Mouse (Mus musculus) intestine, postnatal 0 days (tissue): ENCODE data around the gene Bst1. TPM values are rescaled to one million over a fixed set of nuclear protein-coding genes. Genes with fewer than 3 reads are reported as not detected.

Source experiments
- ATAC-seq: fragments of 200-750 bp; cut with Nextera tagmentation; 2 replicates; pipeline ENCODE4 v1.8.0; 2017; ENCODE audit warnings: mild to moderate bottlenecking, moderate TSS enrichment, moderate library complexity
- H3K27ac ChIP-seq: fragments of 300-500 bp; sonication (generic); 2 replicates; pipeline ENCODE4 v1.5.1; 2014; ENCODE audit warnings: mild to moderate bottlenecking, low read depth, low read length, moderate library complexity
- H3K27me3 ChIP-seq: fragments of 300-500 bp; sonication (generic); replicated peaks from 2 replicates; pipeline ENCODE4 v1.6.1; 2014; ENCODE audit warnings: low read length, mixed read lengths; ENCODE audit not compliant: control insufficient read depth, insufficient read depth
- H3K36me3 ChIP-seq: fragments of 300-500 bp; sonication (generic); 2 replicates; pipeline ENCODE4 v1.6.1; 2014; ENCODE audit warnings: mild to moderate bottlenecking, moderate library complexity; ENCODE audit not compliant: control insufficient read depth, insufficient read depth
- H3K4me1 ChIP-seq: fragments of 300-500 bp; sonication (generic); replicated peaks from 2 replicates; pipeline ENCODE4 v1.6.1; 2014; ENCODE audit warnings: antibody characterized with exemption, low read length, mixed read lengths; ENCODE audit not compliant: control insufficient read depth, insufficient read depth
- H3K4me2 ChIP-seq: fragments of 300-500 bp; sonication (generic); replicated peaks from 2 replicates; pipeline ENCODE4 v1.6.1; 2014; ENCODE audit warnings: low read depth, mild to moderate bottlenecking, moderate library complexity
- H3K4me3 ChIP-seq: fragments of 300-500 bp; sonication (generic); 2 replicates; pipeline ENCODE4 v1.5.1; 2014; ENCODE audit warnings: low read depth, low read length
- H3K9ac ChIP-seq: fragments of 300-500 bp; sonication (generic); 2 replicates; pipeline ENCODE4 v1.6.1; 2014; ENCODE audit warnings: mild to moderate bottlenecking, low read depth, low read length
- H3K9me3 ChIP-seq: fragments of 300-500 bp; sonication (generic); 2 replicates; pipeline ENCODE4 v1.6.1; 2016; ENCODE audit warnings: mixed run types; ENCODE audit not compliant: control insufficient read depth
- CTCF ChIP-seq: sonication (generic); IDR thresholded peaks from 2 replicates; pipeline ENCODE4 v1.5.1; 2016; ENCODE audit warnings: low read depth, mild to moderate bottlenecking, control low read depth, antibody characterized with exemption, moderate library complexity
- WGBS: fragments of 180-500 bp; shearing (Covaris S2); extraction: QIAGEN DNeasy Blood & Tissue Kit; methylation state at CpG from one replicate; pipeline ENCODE4 v1.1.7; 2014; 5-methylcytosine and 5-hydroxymethylcytosine counted together
- polyA plus RNA-seq: library from polyadenylated mRNA; unstranded; fragments of >200 nt; fragmentation: Nextera tagmentation; extraction: Ambion mirVana; gene quantifications from 2 replicates; pipeline ENCODE4 v1.2.1, GENCODE M21; 2015

The Bst1 gene
- polyA plus RNA-seq, 1 experiment from 2014 or later = 142 TPM

GRCm38 (mm10) chr5:43781423-43781976 is 37.2 kb upstream of the Bst1 start:
- no peaks in the 10 kb centered on the region for H3K9me3 ChIP-seq
- peak overlapping the region; percentile 94 for H3K4me2 ChIP-seq
- H3K27me3 ChIP-seq = no peaks in the 10 kb centered on the region
- no peaks in the 10 kb centered on the region for H3K36me3 ChIP-seq
- no peak for TF ChIP-seq CTCF
- peak overlapping the region; percentile 100 for H3K27ac ChIP-seq
- ATAC-seq = peak; percentile 44
- peak overlapping the region; percentile 93 for H3K4me3 ChIP-seq
- H3K4me1 ChIP-seq = no peaks in the 10 kb centered on the region; the same call in 1 of the 2 replicates
- 0% methylated on average over 43 of the region's 61 CpGs for WGBS
- peak overlapping the region; percentile 99 for H3K9ac ChIP-seq

DNA sequence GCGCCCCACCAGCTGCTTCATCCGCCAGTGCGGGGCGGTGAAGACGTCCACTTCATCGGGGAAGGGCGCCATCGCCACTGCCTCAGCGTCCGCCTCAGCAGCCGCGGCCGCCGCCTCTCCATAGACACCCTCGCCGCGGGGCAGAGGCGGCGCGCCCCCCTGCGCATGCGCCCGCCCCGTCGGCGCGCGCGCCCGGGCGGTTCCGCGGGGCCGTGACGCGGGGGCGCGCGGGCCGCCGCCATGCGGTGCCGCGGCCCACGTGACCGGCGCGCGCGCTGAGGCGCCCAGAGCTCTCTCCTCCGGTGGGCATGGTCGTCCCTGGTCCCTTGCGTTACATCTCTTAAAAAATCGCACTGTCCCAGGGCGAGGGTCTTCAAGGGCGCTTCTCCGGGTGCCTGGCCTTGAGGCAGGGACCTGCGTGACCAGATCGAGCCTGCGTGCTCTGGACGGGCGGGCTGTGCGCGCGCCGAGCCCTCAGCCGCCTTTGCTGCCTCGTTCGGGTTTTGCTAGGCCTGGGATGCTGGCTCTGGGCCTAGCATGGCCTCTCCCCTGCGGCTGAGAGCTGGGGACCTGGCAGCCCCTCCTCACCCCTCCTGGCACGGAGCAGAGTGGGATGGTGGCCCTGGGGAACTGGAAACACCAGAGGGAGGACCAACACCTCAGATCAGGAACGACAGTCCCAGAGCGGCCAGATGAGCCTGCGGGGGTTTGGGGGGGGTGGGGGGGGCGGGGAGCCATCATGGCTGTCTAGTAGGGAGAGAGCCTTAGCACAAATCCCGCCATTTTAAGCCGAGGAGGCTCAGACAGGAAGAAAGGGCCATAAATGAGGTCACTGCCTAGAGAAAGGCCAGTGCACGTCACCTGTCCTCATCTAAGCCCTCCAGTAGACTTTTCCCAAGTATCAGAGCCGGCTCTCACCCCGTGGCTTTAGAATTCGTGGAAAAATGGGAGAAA is 36.4 kb upstream of the Bst1 start:
- H3K9ac ChIP-seq = peak overlapping the region; percentile 99
- peak overlapping the region; percentile 93 for H3K4me3 ChIP-seq
- no peaks in the 10 kb centered on the region for H3K4me1 ChIP-seq
- H3K27ac ChIP-seq = peak overlapping the region; percentile 100
- 2% methylated on average over 67 of the region's 82 CpGs for WGBS
- no peaks in the 10 kb centered on the region for H3K27me3 ChIP-seq
- peak; percentile 86 for ATAC-seq
- peak overlapping the region; percentile 94 for H3K4me2 ChIP-seq
- no peaks in the 10 kb centered on the region for H3K9me3 ChIP-seq
- TF ChIP-seq CTCF = no peak
- H3K36me3 ChIP-seq = no peaks in the 10 kb centered on the region

- Histone ChIP-seq H3K27me3 (no peaks in the 10 kb centered on the region), H3K36me3 (no peaks in the 10 kb centered on the region), H3K4me3 (no peak overlapping the region), H3K9ac (no peak overlapping the region), H3K9me3 (no peaks in the 10 kb centered on the region), H3K27ac (peak overlapping the region; percentile 65), H3K4me2 (no peak overlapping the region), H3K4me1 (peaks cover 7% of the 10 kb centered on the region)
- no peak for TF ChIP-seq CTCF
- peak; percentile 42 for ATAC-seq
- WGBS = 38% methylated on average over 2 of the region's 2 CpGs
Observed at GRCm38 (mm10) chr5:43783996-43784395, 34.7 kb upstream of the Bst1 start.

DNA sequence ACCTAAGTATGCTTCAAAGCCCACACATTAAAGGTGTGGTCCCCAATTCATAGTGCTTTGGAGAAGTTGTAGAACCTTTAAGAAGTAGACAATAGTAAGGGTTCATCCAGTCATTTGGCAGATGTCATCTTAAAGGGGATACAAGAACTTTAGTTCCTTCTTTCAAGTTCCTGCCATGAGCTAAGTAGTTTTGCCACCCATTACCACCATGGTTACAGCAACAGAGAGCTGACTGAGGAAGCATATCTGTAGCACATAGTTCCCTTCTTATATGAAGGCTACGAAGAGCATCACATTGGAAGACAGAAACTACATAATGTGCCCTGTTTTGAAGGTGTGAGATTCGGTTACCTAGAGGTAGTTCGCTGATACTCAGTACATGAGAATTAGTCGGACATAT is 32.1 kb upstream of the Bst1 start:
- Histone ChIP-seq H3K27ac (no peak overlapping the region), H3K4me3 (no peak overlapping the region), H3K27me3 (no peaks in the 10 kb centered on the region), H3K4me2 (no peak overlapping the region), H3K9me3 (no peaks in the 10 kb centered on the region), H3K9ac (no peak overlapping the region), H3K4me1 (peaks cover 7% of the 10 kb centered on the region), H3K36me3 (no peaks in the 10 kb centered on the region)
- no peak for ATAC-seq
- no peak for TF ChIP-seq CTCF
- 93% methylated on average over 4 of the region's 4 CpGs for WGBS

DNA sequence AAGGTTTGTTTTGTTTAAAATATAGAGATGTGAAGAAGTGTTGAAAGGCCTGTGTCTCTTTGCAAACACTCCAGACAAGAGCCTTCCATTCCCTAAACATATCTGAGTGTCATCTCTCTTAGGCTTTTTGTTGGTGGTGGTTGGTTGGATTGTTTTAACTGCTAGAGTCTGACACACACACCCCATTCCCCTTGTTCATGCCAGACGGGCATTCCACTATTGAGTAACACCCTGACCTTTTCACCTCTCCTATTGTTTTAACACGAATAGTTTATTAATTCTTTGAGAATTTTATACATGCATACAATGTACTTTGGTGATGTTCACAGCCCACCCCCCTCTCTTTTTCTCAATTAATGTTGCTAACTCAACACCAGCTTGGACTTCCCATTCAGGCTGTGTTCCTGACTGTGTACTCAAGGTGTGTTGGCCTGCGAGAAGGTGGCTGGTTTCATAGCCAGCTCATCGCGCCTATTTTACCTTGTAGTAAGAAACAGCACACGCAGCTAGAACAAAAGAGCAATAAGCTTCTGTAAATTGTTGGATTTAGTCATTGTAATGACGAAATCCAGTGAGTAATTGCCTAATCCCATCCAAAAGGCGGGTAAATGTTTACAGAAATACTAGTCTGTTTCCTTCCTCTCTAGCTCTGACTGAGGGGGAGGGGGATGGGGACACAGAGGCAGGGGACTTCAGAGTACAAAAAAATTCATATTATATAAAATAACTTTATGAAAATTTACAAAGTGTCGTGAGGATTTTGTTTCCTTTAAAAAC is 30.5 kb upstream of the Bst1 start:
- 34% methylated on average over 9 of the region's 9 CpGs for WGBS
- peak; percentile 47; the same call in 1 of the 2 replicates for ATAC-seq
- H3K9me3 ChIP-seq = no peaks in the 10 kb centered on the region

GRCm38 (mm10) chr5:43792354-43792753 is 26.3 kb upstream of the Bst1 start:
- Histone ChIP-seq H3K9ac (no peak overlapping the region), H3K27ac (no peak overlapping the region), H3K4me2 (no peak overlapping the region), H3K4me1 (peaks cover 7% of the 10 kb centered on the region), H3K36me3 (no peaks in the 10 kb centered on the region), H3K27me3 (no peaks in the 10 kb centered on the region), H3K9me3 (no peaks in the 10 kb centered on the region), H3K4me3 (no peak overlapping the region)
- no peak for ATAC-seq
- WGBS = 77% methylated on average over 5 of the region's 5 CpGs
- no peak for TF ChIP-seq CTCF

More for the DNA sequence above, 30.5 kb upstream of the Bst1 start:
- Histone ChIP-seq H3K27me3 (no peaks in the 10 kb centered on the region), H3K36me3 (no peaks in the 10 kb centered on the region), H3K27ac (peak overlapping the region; percentile 50; the same call in 1 of the 2 replicates), H3K4me2 (no peak overlapping the region), H3K9ac (no peak overlapping the region), H3K4me1 (peaks cover 7% of the 10 kb centered on the region), H3K4me3 (no peak overlapping the region)
- no peak for TF ChIP-seq CTCF
